Mouse (Mus musculus): Measurements from ENCODE around the gene Mrpl11. TPM values are rescaled to one million over a fixed set of nuclear protein-coding genes. Genes with fewer than 3 reads are reported as not detected.

Mrpl11 gene
- polyA plus RNA-seq, 1 experiment from 2014 or later, result 94.5 TPM

DNA sequence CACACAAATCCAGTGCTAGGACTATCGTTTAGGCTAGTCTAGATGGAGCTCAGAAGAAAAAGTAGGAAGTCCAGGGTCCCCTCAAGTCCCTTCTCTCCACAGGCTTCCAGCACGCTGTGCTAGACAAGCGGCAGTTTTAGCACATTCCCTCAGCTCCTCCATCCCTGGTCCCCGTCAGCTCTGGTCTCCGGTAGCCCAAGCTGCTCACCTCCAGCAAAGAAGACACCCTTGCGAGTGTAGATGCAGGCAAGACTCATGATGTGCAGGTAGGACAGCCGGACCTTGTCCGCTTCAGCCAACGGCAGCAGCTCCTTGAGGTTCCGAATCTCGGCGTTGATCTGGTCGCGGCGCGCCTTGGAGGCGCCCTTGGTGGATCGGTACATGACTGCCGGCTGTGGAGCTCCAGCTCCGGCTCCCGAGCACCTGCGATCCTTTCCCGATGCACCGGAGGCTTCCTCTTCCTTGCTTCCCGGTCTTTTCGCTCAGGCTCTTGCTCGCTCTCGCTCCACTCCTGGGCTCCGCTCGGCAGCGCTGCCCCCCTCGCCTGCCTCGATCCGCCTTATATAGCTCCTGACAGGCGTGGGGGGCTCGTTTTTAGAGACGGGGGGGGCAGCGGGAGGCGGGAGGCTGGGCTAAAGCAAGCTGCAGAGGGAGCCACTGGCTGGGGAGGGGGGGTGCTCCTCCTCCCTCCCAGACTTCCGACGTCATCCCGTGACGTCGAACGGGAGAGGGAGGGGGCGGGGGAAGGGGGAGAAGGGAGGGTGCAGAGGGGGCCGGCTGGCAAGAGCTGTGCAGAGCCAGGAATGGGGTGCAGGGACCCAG lies 27.7 kb downstream of the Mrpl11 start:
- no peak overlapping the region for H3K27ac ChIP-seq (ENCODE audit: low read length)
- no peak overlapping the region for H3K4me3 ChIP-seq (ENCODE audit: low read length)
- H3K9ac ChIP-seq (ENCODE audit: low read length), result no peak overlapping the region
- H3K9me3 ChIP-seq (replicated peaks; ENCODE audit: control insufficient read depth, low read length), result no peaks in the 10 kb centered on the region
- ATAC-seq (replicated peaks; ENCODE audit: extremely low read depth, insufficient read depth, low FRiP score), result no peak
- H3K27me3 ChIP-seq (ENCODE audit: control insufficient read depth, insufficient read depth, low read length), result peaks cover 27% of the 10 kb centered on the region
- peaks cover 23% of the 10 kb centered on the region for H3K4me1 ChIP-seq (ENCODE audit: control insufficient read depth, insufficient read depth, low read length)
- 21% methylated on average over 46 of the region's 47 CpGs for WGBS
- no peak overlapping the region for H3K4me2 ChIP-seq (ENCODE audit: low read depth, low read length)
- no peaks in the 10 kb centered on the region for H3K36me3 ChIP-seq (ENCODE audit: control insufficient read depth, insufficient read depth)

GRCm38 (mm10) chr19:4990256-4990625 lies 28.3 kb downstream of the Mrpl11 start, which contains the start of gene Npas4:
TSS of gene Npas4 (minus strand) at chr19:4990316.
- no peaks in the 10 kb centered on the region for H3K36me3 ChIP-seq (ENCODE audit: control insufficient read depth, insufficient read depth)
- peak within 1 kb of the TSS; percentile 54 for H3K4me2 ChIP-seq (ENCODE audit: low read depth, low read length)
- H3K9me3 ChIP-seq (replicated peaks; ENCODE audit: control insufficient read depth, low read length), result no peaks in the 10 kb centered on the region
- peaks cover 23% of the 10 kb centered on the region for H3K27me3 ChIP-seq (ENCODE audit: control insufficient read depth, insufficient read depth, low read length)
- peak within 1 kb of the TSS; percentile 16; the same call in 1 of the 2 replicates for H3K4me3 ChIP-seq (ENCODE audit: low read length)
- H3K27ac ChIP-seq (ENCODE audit: low read length), result no peak within 1 kb of the TSS
- H3K9ac ChIP-seq (ENCODE audit: low read length), result no peak within 1 kb of the TSS
- no peak for ATAC-seq (replicated peaks; ENCODE audit: extremely low read depth, insufficient read depth, low FRiP score)
- H3K4me1 ChIP-seq (ENCODE audit: control insufficient read depth, insufficient read depth, low read length), result peaks cover 23% of the 10 kb centered on the region
- 11% methylated on average over 4 of the region's 4 CpGs for WGBS

- peaks cover 23% of the 10 kb centered on the region for H3K4me1 ChIP-seq (ENCODE audit: control insufficient read depth, insufficient read depth, low read length)
- no peak overlapping the region for H3K9ac ChIP-seq (ENCODE audit: low read length)
- no peak overlapping the region for H3K27ac ChIP-seq (ENCODE audit: low read length)
- no peaks in the 10 kb centered on the region for H3K36me3 ChIP-seq (ENCODE audit: control insufficient read depth, insufficient read depth)
- peaks cover 23% of the 10 kb centered on the region for H3K27me3 ChIP-seq (ENCODE audit: control insufficient read depth, insufficient read depth, low read length)
- no peaks in the 10 kb centered on the region for H3K9me3 ChIP-seq (replicated peaks; ENCODE audit: control insufficient read depth, low read length)
- peak overlapping the region; percentile 16; the same call in 1 of the 2 replicates for H3K4me3 ChIP-seq (ENCODE audit: low read length)
- ATAC-seq (replicated peaks; ENCODE audit: extremely low read depth, insufficient read depth, low FRiP score), result no peak
- WGBS, result 1% methylated on average over 21 of the region's 22 CpGs
- peak overlapping the region; percentile 54 for H3K4me2 ChIP-seq (ENCODE audit: low read depth, low read length)
These were observed 28.8 kb downstream of the Mrpl11 start for GRCm38 (mm10) chr19:4990716-4991115.

DNA sequence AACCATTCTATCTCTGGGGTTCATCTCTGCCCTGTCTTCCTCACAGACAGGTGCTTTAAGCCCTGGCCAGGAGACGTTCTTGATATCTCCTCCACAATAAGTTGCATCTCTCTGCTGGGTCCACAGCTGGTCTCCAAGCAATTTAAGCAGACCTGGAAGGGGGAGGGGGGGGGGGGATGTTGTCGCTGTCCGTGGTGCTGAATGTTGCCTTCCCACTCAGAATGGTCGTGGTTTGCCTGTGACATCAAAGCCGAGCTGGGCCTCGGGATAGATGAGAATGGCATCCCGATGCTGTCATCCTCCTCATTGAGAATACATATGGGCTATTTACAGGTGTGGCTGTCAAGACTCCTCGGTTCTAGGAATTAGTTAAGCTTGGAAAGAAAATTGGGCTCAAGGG lies 30.4 kb downstream of the Mrpl11 start:
- H3K4me1 ChIP-seq (ENCODE audit: control insufficient read depth, insufficient read depth, low read length), result peaks cover 23% of the 10 kb centered on the region
- peaks cover 23% of the 10 kb centered on the region for H3K27me3 ChIP-seq (ENCODE audit: control insufficient read depth, insufficient read depth, low read length)
- H3K27ac ChIP-seq (ENCODE audit: low read length), result peak overlapping the region; percentile 46; the same call in 1 of the 2 replicates
- no peak overlapping the region for H3K4me2 ChIP-seq (ENCODE audit: low read depth, low read length)
- no peak overlapping the region for H3K4me3 ChIP-seq (ENCODE audit: low read length)
- WGBS, result 8% methylated on average over 8 of the region's 8 CpGs
- H3K9me3 ChIP-seq (replicated peaks; ENCODE audit: control insufficient read depth, low read length), result no peaks in the 10 kb centered on the region
- H3K36me3 ChIP-seq (ENCODE audit: control insufficient read depth, insufficient read depth), result no peaks in the 10 kb centered on the region
- ATAC-seq (replicated peaks; ENCODE audit: extremely low read depth, insufficient read depth, low FRiP score), result no peak
- no peak overlapping the region for H3K9ac ChIP-seq (ENCODE audit: low read length)

GRCm38 (mm10) chr19:4992904-4993303 lies 31.0 kb downstream of the Mrpl11 start:
- WGBS, result 0% methylated on average over 9 of the region's 9 CpGs
- H3K4me3 ChIP-seq (ENCODE audit: low read length), result no peak overlapping the region
- peak; percentile 94 for ATAC-seq (replicated peaks; ENCODE audit: extremely low read depth, insufficient read depth, low FRiP score)
- H3K9me3 ChIP-seq (replicated peaks; ENCODE audit: control insufficient read depth, low read length), result no peaks in the 10 kb centered on the region
- peaks cover 23% of the 10 kb centered on the region for H3K27me3 ChIP-seq (ENCODE audit: control insufficient read depth, insufficient read depth, low read length)
- peak overlapping the region; percentile 16; the same call in 1 of the 2 replicates for H3K4me2 ChIP-seq (ENCODE audit: low read depth, low read length)
- no peaks in the 10 kb centered on the region for H3K36me3 ChIP-seq (ENCODE audit: control insufficient read depth, insufficient read depth)
- H3K9ac ChIP-seq (ENCODE audit: low read length), result no peak overlapping the region
- H3K27ac ChIP-seq (ENCODE audit: low read length), result peak overlapping the region; percentile 46; the same call in 1 of the 2 replicates
- peaks cover 23% of the 10 kb centered on the region for H3K4me1 ChIP-seq (ENCODE audit: control insufficient read depth, insufficient read depth, low read length)

GRCm38 (mm10) chr19:4994043-4994442 lies 32.1 kb downstream of the Mrpl11 start:
- Histone ChIP-seq H3K4me2 (ENCODE audit: low read depth, low read length) (no peak overlapping the region), H3K9ac (ENCODE audit: low read length) (no peak overlapping the region), H3K9me3 (replicated peaks; ENCODE audit: control insufficient read depth, low read length) (no peaks in the 10 kb centered on the region), H3K4me3 (ENCODE audit: low read length) (no peak overlapping the region), H3K4me1 (ENCODE audit: control insufficient read depth, insufficient read depth, low read length) (peaks cover 23% of the 10 kb centered on the region), H3K36me3 (ENCODE audit: control insufficient read depth, insufficient read depth) (no peaks in the 10 kb centered on the region), H3K27me3 (ENCODE audit: control insufficient read depth, insufficient read depth, low read length) (peaks cover 23% of the 10 kb centered on the region), H3K27ac (ENCODE audit: low read length) (no peak overlapping the region)
- WGBS, result 58% methylated on average over 5 of the region's 5 CpGs
- ATAC-seq (replicated peaks; ENCODE audit: extremely low read depth, insufficient read depth, low FRiP score), result no peak

DNA sequence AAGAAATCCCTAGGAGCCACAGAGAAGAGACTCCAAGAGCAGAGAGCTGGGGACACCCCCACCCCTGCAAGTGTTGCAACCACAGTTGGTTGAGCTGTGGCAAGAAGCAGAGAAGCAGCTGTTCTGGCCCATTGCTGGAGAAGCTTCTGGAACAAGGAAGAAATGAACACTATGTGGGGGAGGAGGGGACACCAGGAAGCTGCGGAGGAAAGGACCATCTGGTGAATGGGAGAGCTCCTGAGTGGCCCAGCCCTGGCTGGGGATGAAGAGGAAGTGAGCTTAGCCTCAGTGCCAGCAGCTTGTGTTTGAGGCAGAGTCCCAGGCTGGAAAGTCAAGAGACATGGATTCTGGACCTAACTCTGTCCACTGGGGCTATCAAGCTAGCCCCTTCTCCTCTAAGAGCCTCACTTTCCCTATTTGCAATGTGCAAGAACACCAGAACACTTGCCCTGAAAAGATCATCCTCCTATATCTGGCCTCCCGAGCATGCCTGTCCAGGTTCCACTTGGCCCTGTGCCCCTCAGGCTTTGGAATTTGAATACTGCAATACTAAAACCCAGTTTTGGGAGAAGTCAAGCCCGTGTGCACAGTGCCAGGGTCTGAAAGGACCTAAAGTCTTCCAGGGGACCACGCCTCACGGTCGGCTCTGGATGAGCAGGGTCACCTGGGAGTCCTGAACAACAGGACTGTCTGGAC lies 37.6 kb downstream of the Mrpl11 start:
- no peaks in the 10 kb centered on the region for H3K36me3 ChIP-seq (ENCODE audit: control insufficient read depth, insufficient read depth)
- H3K27me3 ChIP-seq (ENCODE audit: control insufficient read depth, insufficient read depth, low read length), result no peaks in the 10 kb centered on the region
- 57% methylated on average over 6 of the region's 6 CpGs for WGBS
- H3K9ac ChIP-seq (ENCODE audit: low read length), result no peak overlapping the region
- H3K4me3 ChIP-seq (ENCODE audit: low read length), result no peak overlapping the region
- H3K27ac ChIP-seq (ENCODE audit: low read length), result no peak overlapping the region
- ATAC-seq (replicated peaks; ENCODE audit: extremely low read depth, insufficient read depth, low FRiP score), result no peak
- no peaks in the 10 kb centered on the region for H3K9me3 ChIP-seq (replicated peaks; ENCODE audit: control insufficient read depth, low read length)
- peaks cover 5% of the 10 kb centered on the region; the same call in 1 of the 2 replicates for H3K4me1 ChIP-seq (ENCODE audit: control insufficient read depth, insufficient read depth, low read length)
- no peak overlapping the region for H3K4me2 ChIP-seq (ENCODE audit: low read depth, low read length)

DNA sequence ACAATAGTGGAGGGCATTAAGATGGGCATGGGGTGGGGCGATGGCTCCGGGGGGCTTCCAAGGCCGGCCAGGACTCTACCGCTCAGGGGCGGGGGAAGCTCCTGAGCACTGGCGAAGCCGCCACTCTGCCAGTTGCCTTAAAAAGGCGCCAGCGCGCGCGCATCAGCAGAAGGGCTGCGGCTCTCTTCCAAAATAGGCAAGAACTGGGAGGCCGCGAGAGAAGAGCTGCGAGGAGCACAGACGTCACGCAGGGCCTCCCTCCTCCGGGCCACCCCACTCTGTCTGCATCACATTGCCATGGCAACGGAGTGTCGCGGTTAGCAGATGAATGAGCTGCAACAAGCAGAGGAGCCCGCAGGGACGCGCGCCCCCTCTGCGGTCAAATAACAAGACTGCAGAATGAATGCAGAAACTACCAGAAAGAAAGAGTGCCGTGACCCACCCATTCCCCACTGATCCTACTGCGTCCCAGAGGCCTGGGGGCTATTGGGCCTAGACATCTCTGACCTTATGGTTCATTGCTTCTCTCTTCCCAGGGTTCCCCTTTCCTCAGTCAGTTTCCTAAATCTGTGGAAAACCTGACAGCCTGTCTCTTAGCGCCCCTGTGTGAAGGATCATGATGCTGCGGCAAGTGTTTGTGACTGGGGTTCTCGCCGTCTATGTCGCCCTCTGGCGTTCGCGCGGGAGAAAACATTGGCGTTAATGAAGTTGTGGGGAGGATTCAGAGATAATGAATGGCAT lies 39.9 kb downstream of the Mrpl11 start:
- 1% methylated on average over 39 of the region's 39 CpGs for WGBS
- Histone ChIP-seq H3K4me2 (ENCODE audit: low read depth, low read length) (peak overlapping the region; percentile 67), H3K9ac (ENCODE audit: low read length) (peak overlapping the region; percentile 38; the same call in 1 of the 2 replicates), H3K4me3 (ENCODE audit: low read length) (peak overlapping the region; percentile 43), H3K27me3 (ENCODE audit: control insufficient read depth, insufficient read depth, low read length) (no peaks in the 10 kb centered on the region), H3K4me1 (ENCODE audit: control insufficient read depth, insufficient read depth, low read length) (peaks cover 5% of the 10 kb centered on the region; the same call in 1 of the 2 replicates), H3K27ac (ENCODE audit: low read length) (no peak overlapping the region), H3K9me3 (replicated peaks; ENCODE audit: control insufficient read depth, low read length) (no peaks in the 10 kb centered on the region; the same call in 1 of the 2 replicates), H3K36me3 (ENCODE audit: control insufficient read depth, insufficient read depth) (no peaks in the 10 kb centered on the region)
- peak; percentile 91 for ATAC-seq (replicated peaks; ENCODE audit: extremely low read depth, insufficient read depth, low FRiP score)

Measured in heart, embryonic 16.5 days (tissue).